Mouse (Mus musculus): ENCODE measurements around the gene Hykk. TPM values are rescaled to one million over a fixed set of nuclear protein-coding genes. Genes with fewer than 3 reads are reported as not detected.
"Not testable (repeated sequence)": the region's sequence is repeated elsewhere in the genome, so short reads cannot be mapped to it uniquely, and the experiment has no call there.

Gene Hykk
- polyA plus RNA-seq, 1 experiment from 2014 or later: 4.8 TPM

DNA sequence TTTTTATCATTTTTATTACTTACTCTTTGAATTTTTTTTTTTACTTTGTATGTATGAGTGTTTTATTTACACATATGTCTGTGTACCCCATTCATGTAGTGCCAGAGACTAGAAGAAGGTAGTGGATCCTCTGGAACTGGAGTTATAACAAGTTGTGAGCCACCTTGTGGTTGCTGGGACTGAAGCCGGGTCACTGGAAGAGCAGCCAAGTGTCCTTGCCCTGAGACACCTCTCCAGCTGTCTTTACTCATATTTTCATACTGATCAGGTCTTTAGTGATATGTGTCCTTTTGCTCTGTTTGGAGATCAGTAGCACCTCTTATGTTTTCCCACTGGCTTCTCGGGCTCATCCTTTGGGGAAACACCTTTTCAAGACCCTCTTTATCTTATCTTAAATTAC is 27.4 kb downstream of the Hykk start:
- H3K27me3 ChIP-seq (ENCODE audit: low read depth, poor library complexity, severe bottlenecking): no peaks in the 10 kb centered on the region
- WGBS: 77% methylated on average over 2 of the region's 2 CpGs
- H3K9me3 ChIP-seq (replicated peaks): no peaks in the 10 kb centered on the region
- no peaks in the 10 kb centered on the region for H3K4me1 ChIP-seq
- no peak for DNase-seq (ENCODE audit: low spot score)
- no peaks in the 10 kb centered on the region for H3K36me3 ChIP-seq
- H3K4me3 ChIP-seq: no peak overlapping the region
- no peak overlapping the region for H3K27ac ChIP-seq

DNA sequence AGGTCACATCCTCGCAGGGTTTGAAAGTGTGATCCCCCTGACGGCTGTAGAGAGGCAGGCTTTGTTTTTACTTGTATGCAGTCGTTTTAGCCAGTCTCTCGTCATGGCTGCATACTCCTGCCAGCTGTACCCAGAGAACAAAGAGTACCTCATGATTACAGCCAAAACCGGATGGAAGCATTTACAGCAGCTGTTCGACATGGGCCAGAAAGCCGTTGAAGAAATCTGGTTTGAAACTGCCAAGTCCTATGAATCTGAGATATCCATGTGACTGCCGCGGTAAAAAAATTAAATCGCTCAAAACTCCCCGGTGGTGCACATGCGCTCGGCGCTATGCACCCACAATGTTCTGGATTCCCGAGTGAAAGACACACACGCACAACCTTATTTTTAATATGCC is 29.2 kb downstream of the Hykk start:
- Histone ChIP-seq H3K9me3 (replicated peaks) (no peaks in the 10 kb centered on the region), H3K4me3 (no peak overlapping the region), H3K4me1 (peaks cover 1% of the 10 kb centered on the region), H3K36me3 (no peaks in the 10 kb centered on the region), H3K27ac (no peak overlapping the region), H3K27me3 (ENCODE audit: low read depth, poor library complexity, severe bottlenecking) (no peaks in the 10 kb centered on the region)
- WGBS: 73% methylated on average over 16 of the region's 16 CpGs
- no peak for DNase-seq (ENCODE audit: low spot score)

DNA sequence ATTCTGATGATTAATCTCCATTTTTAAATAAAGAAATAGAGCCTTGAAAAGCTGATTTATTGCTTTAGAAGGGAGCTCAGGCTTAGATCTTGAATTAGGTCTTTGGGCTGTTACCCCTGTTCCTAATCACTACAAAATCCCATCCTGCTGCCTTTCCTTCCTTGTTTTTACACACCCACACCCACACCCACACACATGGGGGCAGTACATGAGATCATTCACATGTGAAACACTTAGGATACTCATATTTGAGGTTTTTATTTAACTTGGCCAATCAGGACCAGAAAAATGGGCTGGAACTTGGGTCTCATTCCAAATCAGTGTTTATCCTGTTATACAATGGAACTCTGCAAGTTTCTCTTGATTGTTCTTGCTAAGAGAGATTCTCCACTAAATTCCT is 32.4 kb downstream of the Hykk start:
- H3K4me3 ChIP-seq: no peak overlapping the region
- H3K36me3 ChIP-seq: peaks cover 25% of the 10 kb centered on the region
- peaks cover 9% of the 10 kb centered on the region for H3K4me1 ChIP-seq
- H3K27me3 ChIP-seq (ENCODE audit: low read depth, poor library complexity, severe bottlenecking): no peaks in the 10 kb centered on the region
- H3K9me3 ChIP-seq (replicated peaks): no peaks in the 10 kb centered on the region
- 0 out of 2 replicates have a peak overlapping the region, but pooled peaks have one; percentile 91 for H3K27ac ChIP-seq
- DNase-seq (ENCODE audit: low spot score): no peak

DNA sequence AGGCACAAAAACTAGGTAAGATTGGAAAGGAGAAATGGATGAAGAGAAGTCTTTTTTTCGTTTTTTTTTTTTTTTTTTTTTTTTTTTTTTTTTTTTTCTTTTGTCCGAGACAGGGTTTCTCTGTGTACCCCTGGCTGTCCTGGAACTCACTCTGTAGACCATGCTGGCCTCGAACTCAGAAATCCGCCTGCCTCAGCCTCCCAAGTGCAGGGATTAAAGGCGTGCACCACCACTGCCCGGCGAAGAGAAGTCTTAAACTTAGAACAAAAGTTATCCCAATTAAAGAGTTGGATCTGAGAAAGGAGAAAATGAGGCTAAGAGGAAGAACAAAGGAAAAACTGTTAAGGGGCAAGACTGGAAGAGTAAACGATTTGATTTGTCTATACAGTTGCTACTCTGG is 33.1 kb downstream of the Hykk start:
- H3K4me3 ChIP-seq: peak overlapping the region; percentile 98
- H3K9me3 ChIP-seq (replicated peaks); H3K27me3 ChIP-seq (ENCODE audit: low read depth, poor library complexity, severe bottlenecking); DNase-seq (ENCODE audit: low spot score); H3K4me1 ChIP-seq: not testable (repeated sequence)
- 54% methylated on average over 8 of the region's 8 CpGs for WGBS
- peaks cover 32% of the 10 kb centered on the region for H3K36me3 ChIP-seq
- peak overlapping the region; percentile 91 for H3K27ac ChIP-seq

DNA sequence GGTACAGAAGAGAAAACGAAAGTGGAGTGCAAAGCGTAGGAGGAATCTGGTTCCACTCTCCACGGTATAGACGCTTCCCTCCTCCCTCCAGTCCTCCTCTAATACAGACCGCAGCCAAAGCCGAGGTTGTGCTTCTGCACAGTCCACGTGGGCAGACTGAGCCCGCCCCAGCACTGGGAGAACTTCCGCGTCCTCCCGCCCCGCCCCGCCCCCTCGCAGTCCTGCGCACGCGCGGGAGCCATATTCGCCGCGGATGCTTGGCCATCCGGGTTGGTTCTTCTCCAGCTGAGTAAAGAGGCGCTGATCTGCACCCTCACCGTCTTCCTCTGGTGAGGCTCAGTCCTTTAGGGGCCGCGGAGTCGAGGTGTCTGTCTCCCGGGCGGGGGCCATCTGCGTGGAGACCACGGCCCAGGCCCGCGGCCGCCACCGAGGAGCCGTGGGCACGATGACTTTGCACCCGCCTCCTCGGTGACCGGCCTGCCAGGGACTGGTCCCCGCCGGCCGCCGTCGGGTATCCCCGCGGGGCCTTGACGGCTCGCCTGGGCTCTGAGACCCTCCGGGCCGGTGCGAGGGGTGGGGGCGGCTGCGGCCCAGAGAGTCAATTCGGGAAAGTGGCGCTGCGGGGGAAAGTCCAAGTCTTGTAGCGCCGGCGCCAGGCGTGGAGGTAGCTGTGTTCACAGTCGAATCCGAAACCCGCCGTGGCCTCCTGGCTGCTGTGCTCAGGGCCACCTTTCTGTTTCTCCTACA is 33.7 kb downstream of the Hykk start, which contains the start of the genes Psma4 and AY074887:
Gene Psma4 (plus strand): TSS at position 216 of the 747 bp plus-strand sequence.
Gene AY074887 (minus strand): TSS at position 424 of the 747 bp plus-strand sequence.
- Histone ChIP-seq H3K27ac (peak within 1 kb of the TSS; percentile 91), H3K9me3 (replicated peaks) (no peaks in the 10 kb centered on the region), H3K27me3 (ENCODE audit: low read depth, poor library complexity, severe bottlenecking) (no peaks in the 10 kb centered on the region), H3K36me3 (peaks cover 38% of the 10 kb centered on the region), H3K4me1 (peaks cover 9% of the 10 kb centered on the region), H3K4me3 (peak within 1 kb of the TSS; percentile 98)
- DNase-seq (ENCODE audit: low spot score): peak; percentile 98
- WGBS: under 1% methylated on average over 65 of the region's 65 CpGs

DNA sequence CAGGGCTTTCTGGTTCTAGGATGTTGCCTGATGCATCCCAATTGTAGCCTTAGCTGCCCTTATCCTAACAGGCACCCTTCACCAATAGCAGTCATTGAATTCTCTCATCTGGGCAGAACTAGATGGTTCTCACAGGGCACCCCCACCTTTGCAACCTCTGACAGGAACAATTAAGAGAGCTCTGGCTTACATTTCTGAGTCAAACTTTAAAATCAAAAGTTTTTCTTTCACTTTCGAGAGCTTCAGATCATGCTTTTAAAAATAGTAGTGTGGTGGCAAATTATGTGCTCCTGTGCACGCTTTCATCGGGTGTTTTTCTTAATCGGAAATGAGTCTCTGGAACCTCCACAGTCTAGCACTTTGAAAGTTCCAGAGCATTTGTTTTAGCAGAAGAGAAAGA is 44.0 kb downstream of the Hykk start:
- H3K4me3 ChIP-seq: no peak overlapping the region
- 95% methylated on average over 4 of the region's 4 CpGs for WGBS
- H3K27me3 ChIP-seq (ENCODE audit: low read depth, poor library complexity, severe bottlenecking): no peaks in the 10 kb centered on the region
- H3K27ac ChIP-seq: no peak overlapping the region
- H3K9me3 ChIP-seq (replicated peaks): no peaks in the 10 kb centered on the region
- DNase-seq (ENCODE audit: low spot score): no peak
- no peaks in the 10 kb centered on the region for H3K4me1 ChIP-seq
- peaks cover 47% of the 10 kb centered on the region for H3K36me3 ChIP-seq

DNA sequence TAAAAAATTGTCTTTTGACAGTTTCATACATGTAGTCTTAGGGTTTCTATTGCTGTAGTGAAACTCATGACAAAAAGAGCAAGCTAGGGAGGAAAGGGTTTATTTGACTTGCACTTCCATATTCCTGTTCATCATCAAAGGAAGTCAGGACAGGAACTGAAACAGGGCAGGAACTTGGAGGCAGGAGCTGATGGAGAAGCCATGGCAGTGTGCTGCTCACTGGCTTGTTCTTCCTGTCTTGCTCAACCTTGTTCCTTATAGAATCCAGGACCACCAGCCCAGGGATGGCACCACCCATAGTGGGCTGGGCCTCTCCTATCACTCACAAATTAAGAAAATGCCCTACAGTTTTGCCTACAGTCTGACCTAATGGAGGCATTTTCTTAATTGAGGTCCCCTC is 46.6 kb downstream of the Hykk start:
- no peak for DNase-seq (ENCODE audit: low spot score)
- Histone ChIP-seq H3K27me3 (ENCODE audit: low read depth, poor library complexity, severe bottlenecking) (no peaks in the 10 kb centered on the region), H3K4me1 (no peaks in the 10 kb centered on the region), H3K36me3 (peaks cover 21% of the 10 kb centered on the region), H3K4me3 (no peak overlapping the region), H3K9me3 (replicated peaks) (no peaks in the 10 kb centered on the region), H3K27ac (no peak overlapping the region)

DNA sequence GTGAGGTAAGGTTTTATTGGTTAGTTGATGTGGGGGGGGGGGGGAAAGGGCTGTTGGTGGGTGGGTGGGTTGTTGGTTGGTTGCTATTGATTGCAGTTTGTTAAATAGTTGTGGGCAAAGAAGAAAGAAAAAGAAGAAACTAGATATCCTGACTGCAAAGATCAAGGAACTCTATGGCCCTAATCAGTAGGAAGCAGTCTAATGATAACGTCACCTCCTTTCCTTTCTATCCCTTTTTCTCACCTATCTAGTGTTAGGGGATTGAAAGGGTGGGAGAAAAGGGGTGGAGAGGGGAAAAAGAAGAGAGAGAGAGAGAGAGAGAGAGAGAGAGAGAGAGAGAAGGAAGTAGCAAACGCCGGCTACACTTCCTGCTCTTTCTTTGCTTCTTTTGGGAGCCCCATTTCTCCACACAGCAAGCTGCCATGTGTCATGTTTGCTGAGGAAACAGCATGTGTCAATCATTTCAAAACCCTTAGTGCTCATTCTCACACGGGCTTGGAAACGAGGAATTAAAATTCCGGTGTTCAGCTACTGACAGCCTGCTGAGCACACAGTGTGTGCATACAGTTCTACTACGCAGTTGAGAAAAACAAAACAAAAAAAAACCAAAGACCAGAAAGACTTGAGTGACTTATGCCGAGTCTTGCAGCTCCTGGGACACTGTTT is 53.0 kb downstream of the Hykk start:
- H3K9me3 ChIP-seq (replicated peaks): no peaks in the 10 kb centered on the region
- H3K4me1 ChIP-seq: no peaks in the 10 kb centered on the region
- H3K4me3 ChIP-seq: no peak overlapping the region
- WGBS: 81% methylated on average over 8 of the region's 8 CpGs
- DNase-seq (ENCODE audit: low spot score): no peak
- H3K27ac ChIP-seq: no peak overlapping the region
- H3K36me3 ChIP-seq: no peaks in the 10 kb centered on the region
- H3K27me3 ChIP-seq (ENCODE audit: low read depth, poor library complexity, severe bottlenecking): no peaks in the 10 kb centered on the region

DNA sequence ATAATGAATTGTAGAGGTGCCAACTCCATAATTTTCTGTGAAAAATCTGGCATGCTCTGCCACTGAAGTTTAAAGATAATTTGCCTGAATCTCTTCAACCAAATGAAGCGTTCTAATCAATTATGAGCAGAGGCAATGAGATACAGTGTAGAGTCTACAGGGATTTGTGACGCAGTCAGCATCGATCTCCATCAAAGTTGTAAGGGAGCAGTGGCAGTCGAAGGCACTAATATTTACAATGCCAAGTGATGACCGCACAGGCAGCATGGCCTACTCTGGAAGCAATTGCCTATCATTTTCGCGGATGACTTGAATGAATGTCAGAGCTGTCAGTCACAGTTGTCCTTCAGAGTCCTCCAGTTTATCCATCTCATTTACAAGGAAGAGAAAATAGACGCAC is 63.6 kb downstream of the Hykk start, which contains the start of gene Chrna5:
Gene Chrna5 (plus strand): TSS at position 207 of the 400 bp plus-strand sequence.
- Histone ChIP-seq H3K4me1 (peaks cover 17% of the 10 kb centered on the region), H3K4me3 (peak within 1 kb of the TSS; percentile 75), H3K9me3 (replicated peaks) (no peaks in the 10 kb centered on the region), H3K36me3 (no peaks in the 10 kb centered on the region), H3K27ac (peak within 1 kb of the TSS; percentile 70; the same call in 1 of the 2 replicates), H3K27me3 (ENCODE audit: low read depth, poor library complexity, severe bottlenecking) (peaks cover 51% of the 10 kb centered on the region)
- WGBS: 74% methylated on average over 8 of the region's 8 CpGs
- DNase-seq (ENCODE audit: low spot score): no peak

DNA sequence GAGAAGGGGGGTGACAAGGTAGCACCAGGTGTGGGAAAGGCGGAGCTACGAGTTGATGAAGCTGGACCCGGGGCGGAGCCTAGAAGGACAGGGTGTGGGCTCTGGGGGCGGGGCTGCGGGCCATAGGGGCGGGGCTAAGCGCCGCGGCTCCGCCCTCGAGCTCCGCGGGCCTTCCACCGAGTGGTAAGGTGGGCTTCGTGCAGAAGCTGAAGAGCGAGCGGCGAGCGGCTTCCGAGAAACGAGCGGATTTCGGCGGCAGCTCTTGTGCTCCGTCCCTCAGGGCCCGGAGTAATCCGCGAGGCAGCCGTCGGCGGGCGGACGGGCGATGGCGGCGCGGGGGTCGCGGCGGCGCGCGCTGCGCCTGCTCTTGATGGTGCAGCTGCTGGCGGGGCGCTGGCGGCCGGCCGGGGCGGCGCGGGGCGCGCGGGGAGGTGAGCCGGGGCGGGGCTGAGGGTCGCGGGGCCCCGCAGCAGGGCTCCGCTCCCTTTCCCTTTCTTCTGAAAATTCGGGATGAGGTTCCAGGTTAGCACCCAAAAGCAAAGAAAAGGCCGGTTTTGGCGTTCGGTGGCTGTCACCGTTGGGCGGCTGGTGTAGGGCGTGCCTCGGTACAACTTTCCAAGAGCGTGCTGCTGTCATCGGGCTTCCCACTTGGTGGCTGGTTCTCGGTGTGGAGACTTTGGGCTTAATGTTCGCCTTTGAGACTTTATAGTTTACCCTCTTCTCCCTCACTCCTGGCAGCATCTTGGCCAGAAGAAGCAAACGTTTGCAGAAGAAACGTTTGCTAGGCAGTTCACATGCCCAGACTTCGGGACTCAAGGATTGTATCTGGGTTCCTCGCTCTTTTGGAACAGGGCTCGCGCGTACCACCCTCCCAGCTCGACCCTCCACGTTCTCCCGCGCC is 64.5 kb downstream of the Hykk start:
- Histone ChIP-seq H3K27ac (peak overlapping the region; percentile 70; the same call in 1 of the 2 replicates), H3K27me3 (ENCODE audit: low read depth, poor library complexity, severe bottlenecking) (peaks cover 51% of the 10 kb centered on the region), H3K4me3 (peak overlapping the region; percentile 75), H3K4me1 (peaks cover 17% of the 10 kb centered on the region), H3K36me3 (no peaks in the 10 kb centered on the region), H3K9me3 (replicated peaks) (no peaks in the 10 kb centered on the region)
- DNase-seq (ENCODE audit: low spot score): peak; percentile 84
- WGBS: 1% methylated on average over 85 of the region's 85 CpGs

DNA sequence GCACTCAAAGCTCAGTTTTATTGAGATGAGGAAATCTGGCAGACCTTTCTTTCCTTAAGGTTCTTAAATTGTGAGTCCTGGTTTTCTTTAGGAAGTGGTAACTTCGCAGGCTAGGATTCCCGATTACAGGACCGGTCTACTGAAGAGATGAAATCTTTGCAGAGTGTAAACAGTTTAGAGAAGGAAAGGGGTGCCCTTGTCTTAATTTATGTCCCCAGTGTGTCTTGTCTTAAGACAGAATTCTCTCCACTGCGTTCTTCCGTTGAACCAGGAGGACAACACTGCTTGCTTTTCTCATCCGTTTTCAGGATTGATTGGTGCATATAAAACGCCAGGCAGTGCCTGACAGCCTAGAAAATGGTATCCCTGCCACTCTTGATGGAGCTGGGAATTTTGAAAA is 65.3 kb downstream of the Hykk start:
- Histone ChIP-seq H3K4me1 (peaks cover 17% of the 10 kb centered on the region), H3K9me3 (replicated peaks) (no peaks in the 10 kb centered on the region), H3K27me3 (ENCODE audit: low read depth, poor library complexity, severe bottlenecking) (peaks cover 51% of the 10 kb centered on the region), H3K36me3 (no peaks in the 10 kb centered on the region), H3K27ac (no peak overlapping the region), H3K4me3 (peak overlapping the region; percentile 75)
- 5% methylated on average over 7 of the region's 7 CpGs for WGBS
- DNase-seq (ENCODE audit: low spot score): no peak

DNA sequence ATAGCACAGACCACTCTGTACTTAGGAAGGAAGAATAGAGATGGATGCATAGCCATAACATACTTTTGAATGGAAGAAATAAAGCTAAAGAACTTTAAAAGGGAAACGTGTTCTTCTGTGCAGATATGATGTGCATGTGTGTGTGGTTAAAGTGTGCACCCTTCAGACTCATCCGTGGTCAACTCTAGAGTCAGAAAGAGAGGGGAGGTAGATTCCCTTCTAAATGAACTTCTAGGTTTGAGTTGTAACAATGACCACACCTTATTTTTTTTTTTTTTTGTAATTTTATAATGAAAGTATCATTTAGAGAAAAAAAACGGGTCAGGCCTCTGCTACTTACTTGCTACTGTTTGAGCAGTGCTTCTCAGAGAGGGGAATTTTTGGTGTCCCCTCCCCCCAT is 73.3 kb downstream of the Hykk start:
- Histone ChIP-seq H3K4me3 (no peak overlapping the region), H3K36me3 (no peaks in the 10 kb centered on the region)
- WGBS: 83% methylated on average over 3 of the region's 3 CpGs

More for the DNA sequence above, 73.3 kb downstream of the Hykk start:
- H3K4me1 ChIP-seq: peaks cover 4% of the 10 kb centered on the region; the same call in 1 of the 2 replicates
- H3K27ac ChIP-seq: no peak overlapping the region
- no peaks in the 10 kb centered on the region for H3K27me3 ChIP-seq (ENCODE audit: low read depth, poor library complexity, severe bottlenecking)
- H3K9me3 ChIP-seq (replicated peaks): no peaks in the 10 kb centered on the region
- DNase-seq (ENCODE audit: low spot score): no peak

Measured in limb, embryonic 10.5 days (tissue).